Mouse (Mus musculus): ENCODE data around the gene Nelfcd.

DNA sequence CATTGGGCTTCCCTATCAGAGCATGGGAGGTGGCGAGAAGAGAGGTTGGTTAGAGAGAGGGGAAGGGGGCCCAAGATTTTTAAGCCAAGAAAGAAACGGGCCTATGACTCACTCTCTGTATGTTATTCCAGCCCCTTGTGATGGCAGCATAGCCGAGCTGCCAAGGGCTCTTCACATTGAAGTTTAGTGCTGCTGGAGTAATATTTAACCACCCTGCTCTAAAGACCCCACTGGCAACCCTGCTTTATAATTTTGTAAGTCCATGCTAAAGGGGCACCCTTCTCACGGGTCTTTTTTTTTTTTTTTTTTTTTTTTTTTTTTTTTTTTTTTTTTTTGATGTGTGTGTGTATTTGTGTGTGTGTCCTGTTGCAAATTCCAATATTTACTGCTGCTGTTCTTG is 26.3 kb downstream of the Nelfcd start:
- TF ChIP-seq CTCF (IDR thresholded peaks at IDR 0.05; ENCODE audit: insufficient read depth, low read length) (no peak), POLR2A (IDR thresholded peaks at IDR 0.05; ENCODE audit: borderline replicate concordance, extremely low read depth, low read depth, low read length) (no peak)
